Mouse (Mus musculus) left cerebral cortex, postnatal 14 days (tissue): ENCODE data around the gene Olfr329-ps. TPM values are rescaled to one million over a fixed set of nuclear protein-coding genes. Genes with fewer than 3 reads are reported as not detected.
"Not testable (repeated sequence)": the region's sequence is repeated elsewhere in the genome, so short reads cannot be mapped to it uniquely, and the experiment has no call there.

Experiments
- DNase-seq, 2 experiments: peaks; one replicate each; pipeline ENCODE4 v3.0.0; 2021 to 2022; ENCODE audit warnings: low spot score in 2 of 2, mixed read lengths in 1 of 2
- intact Hi-C: fragments of 180-260 bp; cut with DNase I; formaldehyde crosslinking; loops from one replicate; pipeline ENCODE4 v1.15.1; 2025
- long read RNA-seq, 2 experiments: library from polyadenylated mRNA; stranded (forward); transcript quantifications; one replicate each; pipeline ENCODE4 v2.0.0; 2021
- total RNA-seq, 2 experiments: library from RNA; stranded (reverse); gene quantifications; 2 replicates each; pipeline ENCODE4 v1.2.3; 2021

Gene Olfr329-ps
- total RNA-seq = not detected
- long read RNA-seq, experiment 1 = 0 reads
- long read RNA-seq, experiment 2 = 0 reads

DNA sequence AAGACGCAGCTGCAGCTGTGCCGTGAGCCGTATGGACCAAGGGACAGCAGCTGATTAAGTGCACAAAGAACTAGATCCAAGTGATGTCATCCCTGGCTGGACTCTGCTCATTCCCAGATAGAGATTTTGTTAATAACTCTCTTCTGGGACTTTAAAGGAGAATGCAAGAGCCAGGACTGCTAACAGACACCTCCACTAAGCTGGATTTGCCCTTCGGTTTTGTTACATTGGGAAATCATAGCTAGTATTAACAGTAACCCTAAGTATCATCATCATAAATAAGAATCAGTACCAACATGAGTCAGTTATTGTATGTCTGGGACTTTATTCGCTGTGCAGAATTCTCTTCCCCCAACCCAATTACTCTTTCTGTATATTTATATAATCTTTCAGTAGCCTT lies at the start of gene Olfr329-ps:
Gene Olfr329-ps, minus strand, starts transcription at position 101 of the 400 bp plus-strand sequence.
- intact Hi-C loops = no loop called here
- no peak for DNase-seq

DNA sequence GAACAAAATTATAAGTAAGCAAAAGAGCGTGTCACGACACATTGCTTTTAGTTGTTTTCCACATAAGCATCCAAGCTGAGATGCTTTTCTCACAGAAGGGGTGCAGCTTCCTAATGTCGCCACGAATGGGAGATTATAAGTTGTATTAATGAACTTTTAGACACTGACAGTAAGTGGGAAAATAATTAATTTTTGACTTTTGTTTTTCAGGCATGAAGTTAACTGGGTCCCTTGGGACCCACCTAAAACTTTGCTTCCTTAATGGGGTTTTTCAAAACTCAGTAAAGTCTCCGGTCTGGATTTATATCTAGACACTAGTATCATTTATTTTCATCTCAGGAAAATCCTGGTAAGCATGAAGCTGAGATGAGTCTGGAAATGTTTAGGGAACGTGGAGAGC lies 48.6 kb upstream of the Olfr329-ps start, which contains the start of gene Olfr324:
Gene Olfr324, plus strand, starts transcription at position 301 of the 400 bp plus-strand sequence.
- no peak for DNase-seq
- intact Hi-C loops = no loop called here

DNA sequence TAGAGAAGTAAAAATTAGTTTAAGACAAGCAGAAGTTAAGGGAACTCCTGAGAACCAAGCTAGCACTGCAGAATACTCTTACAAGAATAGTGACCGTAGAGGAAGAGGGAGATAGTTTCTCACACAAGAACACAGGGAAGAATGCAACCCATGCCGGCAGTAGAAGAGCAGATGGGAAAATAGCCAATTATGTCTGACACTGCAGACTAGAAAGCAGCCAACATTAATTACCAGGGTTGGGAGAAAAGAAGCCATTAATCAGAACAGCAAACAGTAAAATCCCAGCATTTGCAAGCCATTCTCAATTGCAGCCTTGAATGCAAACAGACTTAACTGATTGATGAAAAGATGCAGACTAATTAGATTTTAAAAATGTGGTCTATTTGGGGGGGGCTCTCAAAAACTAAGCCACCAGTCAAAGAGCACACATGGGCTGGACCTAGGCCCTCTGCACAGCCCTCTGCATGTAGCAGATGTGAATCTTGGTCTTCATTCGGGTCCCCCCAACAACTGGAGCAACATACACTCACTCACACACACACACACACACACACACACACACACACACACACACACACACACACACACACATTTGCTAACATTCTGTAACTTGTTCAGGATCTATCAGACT lies 42.5 kb upstream of the Olfr329-ps start:
- no peak for DNase-seq
- intact Hi-C loops = loop anchor here (10.0 kb wide), 1 partner anchor 184 kb away; no protein-coding TSS in a partner anchor

DNA sequence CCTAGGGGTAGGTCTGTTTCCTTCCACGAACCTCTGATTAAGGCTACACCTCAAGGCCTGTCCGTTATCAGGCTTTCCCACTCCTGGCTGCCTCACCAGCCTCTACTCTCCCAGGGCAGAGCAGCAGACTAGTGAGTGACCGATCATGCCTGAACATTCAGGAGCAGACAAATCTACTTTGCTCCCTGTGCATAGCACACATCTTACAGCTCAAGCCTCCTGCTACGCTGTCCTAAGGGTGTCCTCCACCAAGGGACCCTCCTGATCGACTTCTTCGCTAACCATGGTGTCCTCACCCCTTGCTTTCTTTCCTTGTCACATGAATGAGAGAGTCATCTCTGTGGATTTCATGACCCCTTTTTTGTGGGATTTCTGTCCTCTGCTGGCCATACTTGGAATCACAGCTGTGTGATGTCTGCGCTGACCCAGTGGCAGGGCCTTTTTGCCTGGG lies 41.7 kb upstream of the Olfr329-ps start:
- intact Hi-C loops = loop anchor here (10.0 kb wide), 1 partner anchor 183 kb away; no protein-coding TSS in a partner anchor
- peak in 1 of 2 experiments; percentile 28 for DNase-seq

DNA sequence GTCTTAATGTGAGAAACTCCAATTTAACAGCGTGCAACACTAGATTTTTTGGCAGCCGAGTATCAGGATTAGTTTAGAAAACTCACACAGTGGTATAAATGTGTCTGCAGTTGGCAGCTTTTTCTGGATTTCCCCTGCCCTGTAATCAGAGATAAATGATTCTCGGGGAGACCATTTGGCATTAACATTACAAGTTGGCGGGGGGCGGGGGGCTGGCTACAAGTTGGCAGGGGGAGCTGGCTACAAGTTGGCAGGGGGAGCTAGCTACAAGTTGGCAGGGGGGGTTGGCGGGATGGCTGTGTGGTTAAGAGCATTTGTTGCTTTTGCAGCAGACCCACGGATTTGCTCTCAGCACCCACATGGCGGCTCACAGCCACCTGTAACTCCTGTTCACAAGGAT lies 32.4 kb upstream of the Olfr329-ps start:
- DNase-seq = peak; percentile 20 to 52
- intact Hi-C loops = no loop called here

DNA sequence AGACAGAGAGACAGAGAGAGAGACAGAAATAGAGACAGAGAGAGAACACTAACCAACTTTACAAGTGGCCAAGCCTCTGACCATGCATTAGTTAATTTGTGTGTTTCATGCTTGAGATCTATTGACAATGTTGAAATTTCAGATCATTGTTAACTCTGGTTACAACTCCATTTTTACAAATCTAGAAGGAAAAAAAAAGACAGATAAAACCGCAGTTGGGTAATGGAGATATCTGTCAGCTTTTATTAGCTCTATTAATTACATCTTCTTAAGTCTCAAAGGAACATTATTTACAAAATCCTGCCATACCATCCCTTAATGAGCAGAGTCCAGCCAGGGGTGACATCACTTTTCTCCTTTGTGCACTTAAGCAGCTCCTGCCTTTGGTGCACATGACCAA lies 31.2 kb upstream of the Olfr329-ps start, which contains the start of gene Olfr325:
Gene Olfr325, plus strand, starts transcription at position 301 of the 400 bp plus-strand sequence.
- DNase-seq = no peak
- intact Hi-C loops = no loop called here

DNA sequence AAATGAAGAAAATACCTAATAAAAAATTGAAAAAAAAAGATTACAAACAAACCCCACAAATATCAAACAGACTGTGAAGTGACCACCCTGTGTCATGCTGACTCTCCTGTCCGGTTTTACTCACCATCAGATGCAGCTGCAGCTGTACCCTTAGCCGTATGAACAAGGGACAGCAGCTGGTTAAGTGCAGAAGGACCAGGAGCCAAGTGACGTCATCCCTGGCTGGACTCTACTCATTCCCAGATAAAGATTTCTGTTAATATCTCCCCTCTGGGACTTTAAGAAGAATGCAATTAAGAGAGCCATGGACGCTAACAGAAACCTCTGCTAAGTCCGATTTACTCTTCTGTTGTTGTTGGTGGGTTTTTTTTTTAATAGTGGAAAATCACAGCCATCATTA lies 24.2 kb upstream of the Olfr329-ps start, which contains the start of gene Olfr224:
Gene Olfr224, minus strand, starts transcription at position 149 of the 400 bp plus-strand sequence.
- DNase-seq = no peak
- intact Hi-C loops = no loop called here

DNA sequence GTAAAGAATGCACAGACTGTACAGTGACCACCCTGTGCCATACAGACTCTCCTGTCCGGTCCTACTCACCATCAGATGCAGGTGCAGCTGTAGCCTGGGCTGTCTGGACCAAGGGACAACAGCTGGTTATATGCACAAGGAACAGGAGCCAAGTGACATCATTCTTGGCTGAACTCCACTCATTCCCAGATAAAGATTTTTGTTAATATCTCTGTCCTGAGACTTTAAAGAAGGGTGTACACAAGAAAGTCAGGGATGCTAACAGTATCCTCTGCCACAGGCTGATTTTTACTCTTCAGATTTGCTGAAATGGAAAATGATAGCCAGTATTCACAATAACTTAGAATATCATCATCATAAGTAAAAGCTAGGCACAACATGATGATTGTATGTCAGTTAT lies 9.3 kb upstream of the Olfr329-ps start, which contains the start of gene Olfr328:
Gene Olfr328, minus strand, starts transcription at position 101 of the 400 bp plus-strand sequence.
- no peak for DNase-seq
- intact Hi-C loops = no loop called here

DNA sequence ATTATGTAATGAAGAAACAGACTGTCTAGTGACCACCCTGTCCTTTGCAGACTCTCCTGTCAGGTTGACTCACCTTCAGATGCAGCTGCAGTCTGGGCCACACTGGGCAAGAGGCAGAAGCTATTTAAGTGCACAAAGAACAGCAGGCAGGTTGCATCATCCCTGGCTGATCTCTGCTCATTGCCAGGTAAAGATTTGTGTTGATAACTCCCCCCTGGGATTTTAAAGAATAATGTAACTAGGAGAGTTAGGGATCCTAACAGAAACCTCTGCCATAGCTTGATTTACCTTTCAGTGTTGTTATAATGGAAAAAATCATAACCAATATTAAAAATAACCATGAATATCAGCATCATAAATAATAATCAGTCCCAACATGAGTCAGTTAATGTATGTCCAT lies 11.5 kb downstream of the Olfr329-ps start, which contains the start of gene Olfr330:
Gene Olfr330, minus strand, starts transcription at position 101 of the 400 bp plus-strand sequence.
- intact Hi-C loops, DNase-seq: not testable (repeated sequence)

DNA sequence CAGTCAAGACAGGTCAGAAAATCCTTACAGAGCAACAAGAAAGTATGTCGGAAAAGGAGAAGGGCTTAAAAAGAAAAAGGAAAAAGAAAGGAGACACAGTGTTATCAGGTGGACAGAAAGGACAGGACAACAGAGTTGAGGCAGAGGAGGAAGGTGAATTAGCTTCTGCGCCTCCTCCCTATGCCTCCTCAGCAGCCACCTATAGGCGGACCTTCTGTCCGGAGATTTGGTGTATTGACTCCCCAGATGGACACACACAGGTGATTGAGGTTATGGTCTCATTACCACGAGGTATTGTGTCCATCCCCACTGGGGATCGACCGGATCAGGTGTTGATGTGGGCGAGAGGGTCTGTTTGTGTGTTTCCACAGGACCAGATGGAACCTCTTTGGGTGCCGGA lies 26.5 kb downstream of the Olfr329-ps start:
- DNase-seq = peak; percentile 2 to 11
- intact Hi-C loops = not testable (repeated sequence)

DNA sequence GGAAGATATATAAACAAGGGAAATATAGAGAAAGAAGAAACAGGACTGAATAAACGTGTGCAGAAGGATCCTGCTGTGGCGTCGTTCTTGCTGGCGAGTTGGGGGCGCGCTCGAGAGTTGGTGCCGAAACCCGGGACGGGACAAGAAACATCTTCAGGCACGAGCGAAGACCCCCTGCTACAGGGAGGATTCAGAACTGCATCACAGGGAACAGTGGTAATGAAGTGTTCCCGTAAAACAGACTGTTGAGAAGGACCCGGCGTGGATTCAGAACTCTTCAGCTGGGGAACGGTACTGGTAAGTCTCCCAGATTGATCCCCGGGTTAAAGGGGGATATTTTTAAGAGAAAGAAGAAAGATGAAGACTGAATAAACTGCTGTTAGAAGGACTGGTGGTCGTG lies 27.3 kb downstream of the Olfr329-ps start:
- intact Hi-C loops = not testable (repeated sequence)
- DNase-seq = peak; percentile 70 to 75

DNA sequence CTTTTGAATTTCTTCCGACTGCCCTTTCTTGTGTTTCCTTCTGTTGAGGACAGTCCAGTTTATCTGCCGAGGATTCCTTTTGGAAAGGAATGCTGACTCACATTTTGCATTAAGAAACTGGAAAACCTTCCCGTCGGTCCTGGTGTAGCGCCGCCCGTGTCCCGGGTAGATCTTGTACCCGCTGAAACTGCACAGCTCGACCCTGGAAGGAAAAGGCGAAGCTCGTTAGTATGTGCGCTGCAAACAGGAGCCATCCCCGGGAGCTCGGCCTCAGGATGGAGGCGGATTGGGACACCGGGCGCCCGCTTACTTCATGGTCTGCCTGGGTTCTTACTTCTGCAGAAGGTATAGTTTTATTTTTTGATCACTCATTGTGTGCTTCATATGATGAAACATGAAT lies 37.2 kb downstream of the Olfr329-ps start:
- intact Hi-C loops, DNase-seq: not testable (repeated sequence)

DNA sequence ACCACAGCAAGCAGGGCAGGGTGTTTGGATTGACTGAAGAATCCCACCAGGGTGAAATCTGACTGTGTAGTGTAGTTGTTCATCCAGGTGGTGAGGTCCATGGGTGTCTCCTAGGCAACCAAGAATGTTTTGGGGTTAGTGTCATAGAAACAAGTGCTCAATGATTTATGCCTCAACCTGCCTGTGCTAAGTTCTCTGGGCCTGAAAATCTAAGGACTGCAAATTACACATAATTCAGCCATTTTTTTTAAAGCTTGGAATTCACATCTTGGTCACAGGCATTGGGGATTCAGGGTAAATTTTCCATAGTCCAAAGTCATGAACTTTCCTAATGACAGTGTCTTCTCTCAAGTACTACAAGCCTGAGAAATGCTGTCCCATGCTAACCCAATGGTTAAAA lies 43.8 kb downstream of the Olfr329-ps start, which contains the start of gene Olfr331:
Gene Olfr331, minus strand, starts transcription at position 101 of the 400 bp plus-strand sequence.
- intact Hi-C loops, DNase-seq: not testable (repeated sequence)

DNA sequence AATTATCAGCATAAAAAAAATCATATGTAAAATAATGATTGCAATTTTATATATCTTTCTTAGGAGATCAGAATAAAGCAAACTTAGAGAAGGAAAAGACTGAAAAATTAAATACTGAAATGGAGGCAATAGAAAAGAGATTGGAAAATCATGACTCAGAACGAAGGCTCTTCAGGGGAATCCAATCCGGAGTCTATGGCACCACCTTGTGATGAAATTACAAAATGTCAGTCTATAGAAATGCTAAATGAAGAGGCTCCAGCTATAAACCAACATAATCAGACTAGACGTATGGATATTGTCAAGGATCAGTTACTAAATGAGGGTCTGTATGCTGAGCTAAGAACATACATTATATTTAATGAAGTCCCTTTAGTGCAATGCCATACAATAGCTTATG lies 46.9 kb downstream of the Olfr329-ps start:
- intact Hi-C loops = loop anchor here (5.0 to 10.0 kb wide), 2 partner anchors 97 to 314 kb away; no protein-coding TSS in a partner anchor
- peak; percentile 16 to 38 for DNase-seq

DNA sequence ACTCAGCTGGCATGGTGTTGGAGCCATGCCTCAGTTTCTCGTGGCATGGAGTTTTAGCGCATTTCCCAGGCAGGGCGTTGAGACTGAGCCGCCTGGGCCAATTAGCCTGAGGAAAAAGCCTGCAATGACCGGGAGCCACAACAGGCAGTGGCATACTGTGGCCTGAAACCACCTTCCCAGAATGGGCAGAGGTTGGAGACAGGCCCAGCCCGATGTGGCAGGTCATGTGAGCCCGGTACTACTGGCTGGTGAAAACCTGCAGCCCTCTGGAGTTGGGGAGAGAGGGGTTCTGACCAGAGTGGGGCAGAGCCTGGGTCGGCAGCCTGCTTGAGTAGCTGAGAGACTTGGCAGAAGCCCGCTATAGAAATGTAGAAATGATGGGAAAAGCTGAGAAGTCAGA lies 47.5 kb downstream of the Olfr329-ps start:
- intact Hi-C loops = loop anchor here (5.0 to 10.0 kb wide), 2 partner anchors 96 to 314 kb away; no protein-coding TSS in a partner anchor
- no peak for DNase-seq

DNA sequence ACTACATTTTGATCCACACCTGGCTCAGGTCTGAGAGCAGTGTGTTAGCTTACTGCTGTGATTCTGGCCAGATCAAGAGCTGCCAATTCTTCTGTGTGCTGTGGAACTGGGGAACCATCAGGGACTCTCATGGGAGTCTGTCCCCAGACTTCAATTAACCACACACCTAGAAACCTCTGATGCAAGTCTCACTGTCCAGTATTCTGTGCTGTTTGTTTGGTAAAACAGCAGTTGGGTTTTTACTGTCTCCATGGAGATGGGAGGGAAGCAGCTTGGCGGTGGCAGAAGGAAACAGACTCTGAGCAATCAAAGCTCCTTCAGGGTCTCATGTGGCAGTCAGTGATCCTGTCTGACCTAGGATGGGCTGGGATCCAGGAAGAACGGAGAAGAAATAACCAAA lies 53.8 kb downstream of the Olfr329-ps start, which contains the start of gene Olfr332:
Gene Olfr332, minus strand, starts transcription at position 101 of the 400 bp plus-strand sequence.
- no peak for DNase-seq
- intact Hi-C loops = loop anchor here (10.0 kb wide), 1 partner anchor 308 kb away; no protein-coding TSS in a partner anchor
